Mouse (Mus musculus): ENCODE results near the gene Rtn3. TPM values are rescaled to one million over a fixed set of nuclear protein-coding genes. Genes with fewer than 3 reads are reported as not detected.
"Not testable (repeated sequence)": the region's sequence is repeated elsewhere in the genome, so short reads cannot be mapped to it uniquely, and the experiment has no call there.

Gene Rtn3
- total RNA-seq (2021): 100 to 1,000 TPM; 936 to 943 TPM
- long read RNA-seq, experiment 1, full-length matches to known transcripts: 858 of 945 reads
- long read RNA-seq, experiment 1, partial matches to known transcripts: 26 of 945 reads
- long read RNA-seq, experiment 1, other reads (novel, unspliced or antisense): 61 of 945 reads
- long read RNA-seq, experiment 2, full-length matches to known transcripts: 762 of 858 reads
- long read RNA-seq, experiment 2, partial matches to known transcripts: 32 of 858 reads
- long read RNA-seq, experiment 2, other reads (novel, unspliced or antisense): 64 of 858 reads

GRCm38 (mm10) chr19:7482599-7483511 lies at the start of gene Rtn3:
Gene Rtn3, minus strand, starts transcription at chr19:7483281.
- intact Hi-C loops (cut with DNase I): loop anchor here (5.0 kb wide), 1 partner anchor 41 kb away; no protein-coding TSS in a partner anchor
- DNase-seq (ENCODE audit: low spot score in 2 of 2): peak; percentile 97 to 98

GRCm38 (mm10) chr19:7531906-7532305 lies 48.8 kb upstream of the Rtn3 start:
- peak in 1 of 2 experiments; percentile 27 for DNase-seq (ENCODE audit: low spot score in 2 of 2)
- intact Hi-C loops (cut with DNase I): loop anchor here (2.0 kb wide), 1 partner anchor 85 kb away; no protein-coding TSS in a partner anchor

GRCm38 (mm10) chr19:7528639-7529428 lies 45.8 kb upstream of the Rtn3 start:
- intact Hi-C loops (cut with DNase I): loop anchor here (1.0 kb wide), 1 partner anchor 66 kb away; no protein-coding TSS in a partner anchor
- peak; percentile 64 to 69 for DNase-seq (ENCODE audit: low spot score in 2 of 2)

DNA sequence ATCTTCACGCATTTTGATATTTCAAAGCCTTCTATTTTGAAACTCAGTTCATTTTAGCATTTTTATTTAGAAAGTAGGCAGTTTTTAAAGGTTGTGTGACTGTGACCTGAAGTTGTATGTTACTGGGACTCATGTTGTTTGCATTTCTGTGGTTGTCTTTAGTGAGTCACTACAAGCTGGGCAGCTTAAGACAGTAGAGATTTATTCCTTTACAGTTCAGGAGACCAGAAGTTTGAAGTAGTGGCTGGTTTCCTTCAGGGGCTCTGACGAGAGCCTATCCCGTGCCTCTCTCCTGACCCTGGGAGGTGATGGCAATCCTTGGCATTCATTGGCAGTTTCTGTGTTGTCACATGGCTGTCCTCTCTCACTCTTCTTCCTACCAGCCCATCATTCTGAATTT lies 41.8 kb upstream of the Rtn3 start:
- DNase-seq (ENCODE audit: low spot score in 2 of 2): no peak
- intact Hi-C loops (cut with DNase I): no loop called here

GRCm38 (mm10) chr19:7523781-7524180 lies 40.7 kb upstream of the Rtn3 start:
- no peak for DNase-seq (ENCODE audit: low spot score in 2 of 2)
- intact Hi-C loops (cut with DNase I): no loop called here

DNA sequence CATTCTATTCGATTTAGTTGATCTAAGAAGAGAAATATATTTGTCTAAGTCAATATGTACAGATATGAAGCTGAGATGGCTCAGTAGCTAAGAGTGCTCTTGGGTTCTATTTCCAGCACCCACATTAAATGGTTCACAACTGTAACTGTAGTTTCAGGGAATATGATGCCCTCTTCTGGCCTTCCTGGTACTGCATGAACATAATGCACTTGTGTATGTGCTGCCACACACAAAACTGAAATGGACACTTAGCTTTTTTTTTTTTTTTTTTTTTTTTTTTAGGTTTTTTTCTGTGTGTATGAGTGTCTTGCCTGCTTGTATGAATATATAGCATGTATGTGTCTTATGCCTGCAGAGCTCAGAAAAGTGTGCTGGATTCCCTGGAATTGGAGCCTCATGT lies 40.2 kb upstream of the Rtn3 start:
- intact Hi-C loops (cut with DNase I): no loop called here

DNA sequence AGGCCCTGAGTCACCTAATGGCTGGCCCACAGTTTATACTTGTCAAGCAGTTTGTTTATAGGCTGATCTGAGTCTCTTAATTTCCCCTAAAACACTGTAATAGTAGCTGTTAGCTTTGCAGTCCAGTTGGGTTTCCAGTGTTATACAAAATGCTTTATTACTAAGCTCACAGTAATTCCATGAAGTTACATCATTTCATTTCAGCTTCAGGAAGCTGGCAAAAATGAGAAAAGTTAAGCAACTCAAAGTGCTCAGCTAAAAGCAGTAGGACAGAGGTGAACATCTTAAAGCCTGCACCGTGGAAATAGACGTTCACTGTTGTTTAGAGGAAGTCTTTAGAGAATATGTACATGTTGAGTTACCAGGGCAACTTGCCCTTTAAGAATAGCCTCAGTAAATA lies 39.8 kb upstream of the Rtn3 start:
- intact Hi-C loops (cut with DNase I): no loop called here

More for the DNA sequence above, 40.2 kb upstream of the Rtn3 start:
- DNase-seq (ENCODE audit: low spot score in 2 of 2): no peak

GRCm38 (mm10) chr19:7521619-7522018 lies 38.5 kb upstream of the Rtn3 start:
- intact Hi-C loops (cut with DNase I): no loop called here

More for the DNA sequence above, 39.8 kb upstream of the Rtn3 start:
- DNase-seq (ENCODE audit: low spot score in 2 of 2): no peak

DNA sequence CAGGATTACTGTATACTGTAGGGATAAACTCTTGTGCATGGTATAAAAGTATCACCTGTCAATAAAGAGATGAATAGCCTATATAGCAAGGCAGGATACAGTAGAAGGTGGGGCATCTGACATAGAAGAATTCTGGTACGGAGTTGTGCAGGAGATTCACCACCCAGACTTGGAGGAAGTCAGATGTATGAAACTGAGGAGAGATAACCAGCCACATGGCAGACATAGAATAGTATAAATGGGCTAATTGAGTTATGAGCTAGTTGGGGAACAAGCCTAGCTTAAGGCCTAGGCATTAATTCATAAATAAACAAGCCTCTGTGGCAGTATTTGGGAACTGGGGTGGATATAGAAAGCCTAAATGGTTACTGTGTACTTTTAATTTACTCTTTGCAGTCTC lies 33.4 kb upstream of the Rtn3 start:
- intact Hi-C loops (cut with DNase I): no loop called here
- no peak for DNase-seq (ENCODE audit: low spot score in 2 of 2)

More at GRCm38 (mm10) chr19:7521619-7522018, 38.5 kb upstream of the Rtn3 start:
- DNase-seq (ENCODE audit: low spot score in 2 of 2): no peak

- intact Hi-C loops (cut with DNase I): no loop called here
- no peak for DNase-seq (ENCODE audit: low spot score in 2 of 2)
Measured at GRCm38 (mm10) chr19:7508026-7508425, 24.9 kb upstream of the Rtn3 start.

GRCm38 (mm10) chr19:7506321-7506720 lies 23.2 kb upstream of the Rtn3 start:
- intact Hi-C loops (cut with DNase I): no loop called here
- DNase-seq (ENCODE audit: low spot score in 2 of 2): no peak

DNA sequence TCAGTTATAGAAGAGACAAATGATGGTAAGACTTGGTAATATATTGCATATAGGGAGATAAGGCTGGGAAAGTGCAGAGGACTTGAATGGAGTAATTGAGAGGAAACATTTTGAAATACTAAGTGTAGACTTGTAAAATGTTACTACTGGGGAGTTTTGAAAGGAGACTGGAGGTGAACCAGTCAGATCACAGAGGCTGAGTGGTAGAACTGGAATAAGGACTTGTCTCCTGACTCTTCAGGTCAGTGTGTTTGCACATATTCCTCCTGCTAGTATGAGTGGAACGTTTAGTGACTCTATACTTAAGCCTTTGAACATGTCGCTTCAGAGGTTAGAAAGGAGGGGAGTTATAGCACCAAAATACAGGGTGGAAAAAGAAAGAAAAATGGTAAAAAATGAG lies 19.4 kb upstream of the Rtn3 start:
- intact Hi-C loops (cut with DNase I): no loop called here
- no peak for DNase-seq (ENCODE audit: low spot score in 2 of 2)

- DNase-seq (ENCODE audit: low spot score in 2 of 2): no peak
- intact Hi-C loops (cut with DNase I): no loop called here
Measured at GRCm38 (mm10) chr19:7500701-7501100, 17.6 kb upstream of the Rtn3 start.

DNA sequence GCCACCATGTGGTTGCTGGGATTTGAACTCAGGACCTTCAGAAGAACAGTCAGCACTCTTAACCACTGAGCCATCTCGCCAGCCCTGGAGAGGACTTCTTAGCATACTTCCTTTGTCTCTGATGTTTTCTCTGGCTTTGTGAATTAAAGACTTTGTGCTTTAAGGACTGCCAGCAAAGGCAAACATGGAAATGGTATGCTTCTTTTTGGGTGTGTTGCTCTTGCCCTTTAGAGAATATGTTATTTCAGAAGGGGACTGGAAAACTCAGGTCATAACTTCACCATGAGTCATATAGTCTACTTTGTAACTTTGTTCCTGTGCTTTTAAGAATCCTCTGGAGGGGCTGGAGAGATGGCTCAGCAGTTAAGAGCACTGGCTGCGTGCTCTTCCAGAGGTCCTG lies 15.7 kb upstream of the Rtn3 start:
- intact Hi-C loops (cut with DNase I): no loop called here
- DNase-seq (ENCODE audit: low spot score in 2 of 2): no peak

DNA sequence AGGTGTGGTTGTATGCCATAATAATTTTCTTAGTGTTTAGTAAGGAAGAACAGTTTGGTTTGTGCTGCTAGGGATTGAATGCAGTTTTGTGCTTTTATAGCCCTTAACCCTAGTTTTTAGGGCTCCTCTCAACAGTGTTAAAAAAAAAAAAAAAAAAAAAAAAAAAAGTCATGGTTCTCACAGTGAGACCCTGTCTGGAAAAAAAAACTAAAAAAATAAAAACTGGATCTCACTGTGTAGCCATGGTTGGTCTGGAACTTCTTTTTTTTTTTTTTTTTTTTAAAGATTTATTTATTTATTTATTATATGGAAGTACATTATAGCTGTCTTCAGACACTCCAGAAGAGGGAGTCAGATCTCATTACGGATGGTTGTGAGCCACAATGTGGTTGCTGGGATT lies 13.0 kb upstream of the Rtn3 start:
- intact Hi-C loops (cut with DNase I): not testable (repeated sequence)

DNA sequence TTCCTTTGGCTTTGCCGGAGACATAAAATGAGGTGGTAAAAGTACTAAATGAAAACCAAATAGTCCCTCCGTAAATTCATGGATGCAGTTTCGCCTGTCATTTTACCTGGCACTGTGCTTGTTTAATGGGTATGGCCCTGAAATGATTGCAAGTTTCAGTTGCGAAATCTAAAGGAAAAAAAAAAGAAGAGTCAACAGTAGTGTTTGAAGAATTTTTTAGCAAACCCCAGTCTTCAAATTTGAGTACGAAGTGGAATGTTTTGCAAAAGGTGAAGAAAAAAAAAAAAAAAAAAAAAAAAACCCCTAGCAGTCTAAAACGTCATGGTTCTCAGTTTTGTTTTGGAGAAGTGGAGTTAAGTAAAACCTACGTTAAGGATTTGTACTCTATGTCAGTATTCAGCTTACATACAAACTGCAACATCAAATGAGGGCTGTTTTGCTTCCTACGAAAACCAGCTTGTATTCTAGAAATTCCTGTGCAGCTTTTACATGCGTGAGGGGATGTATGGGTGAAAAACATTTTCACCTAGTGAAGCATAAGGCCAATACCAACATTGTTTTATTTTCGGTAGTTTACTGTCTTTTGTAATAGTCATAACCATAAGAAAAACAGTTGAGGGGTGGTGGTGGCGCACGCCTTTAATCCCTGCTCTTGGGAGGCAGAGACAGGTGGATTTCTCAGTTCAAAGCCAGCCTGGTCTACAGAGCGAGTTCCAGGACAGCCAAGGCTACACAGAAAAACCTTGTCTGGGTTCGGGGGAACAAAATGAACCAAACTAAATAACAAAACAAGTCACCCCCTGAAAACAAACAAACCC lies 12.3 kb upstream of the Rtn3 start:
- DNase-seq (ENCODE audit: low spot score in 2 of 2): no peak
- intact Hi-C loops (cut with DNase I): no loop called here

More for the DNA sequence above, 13.0 kb upstream of the Rtn3 start:
- not testable (repeated sequence) for DNase-seq (ENCODE audit: low spot score in 2 of 2)

DNA sequence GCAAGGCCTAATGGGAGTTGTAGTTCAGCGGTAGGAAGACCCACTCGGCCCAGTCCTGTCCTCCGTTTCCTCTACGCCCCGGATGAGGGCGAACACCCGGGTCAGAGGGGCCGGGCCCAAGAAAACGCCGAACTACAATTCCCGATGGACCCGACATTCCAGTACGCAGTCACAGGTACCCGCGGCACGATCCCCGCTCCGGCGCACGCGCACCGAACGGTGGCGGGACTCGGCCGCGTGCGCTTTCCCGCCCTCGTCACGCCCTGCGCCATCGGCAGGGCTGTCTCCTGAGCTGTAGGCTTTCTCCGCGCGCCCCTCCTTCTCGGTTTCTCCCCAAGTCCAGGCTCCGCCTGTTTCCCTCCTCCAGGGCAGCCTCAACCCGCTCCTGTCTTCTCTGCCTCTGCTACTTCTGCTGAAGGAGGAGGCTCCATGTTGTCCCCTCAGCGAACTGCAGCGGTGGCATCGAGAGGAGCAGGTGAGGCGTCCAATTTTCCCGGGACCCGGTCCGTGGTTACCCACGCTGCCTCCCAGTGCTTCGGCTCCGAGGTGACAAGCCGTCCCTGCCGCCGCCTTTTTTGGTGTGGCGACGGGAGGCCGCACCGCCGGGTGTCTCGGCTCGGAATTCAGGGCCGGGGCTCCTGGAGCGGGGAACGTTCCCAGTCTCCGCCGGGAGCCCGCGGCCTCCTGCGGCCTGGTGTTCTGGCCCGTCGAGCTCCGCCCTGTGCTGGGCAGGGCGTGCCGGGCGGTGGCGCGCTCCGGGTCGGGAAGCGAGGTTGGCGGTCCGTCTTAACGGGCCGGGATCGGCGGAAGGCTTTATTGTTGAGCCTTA lies 11.3 kb upstream of the Rtn3 start:
- intact Hi-C loops (cut with DNase I): no loop called here
- peak; percentile 95 to 97 for DNase-seq (ENCODE audit: low spot score in 2 of 2)

Data from left cerebral cortex, postnatal 14 days (tissue).